Mouse (Mus musculus) cerebellum, postnatal 10 days (tissue): ENCODE measurements at regions not wholly inside any gene's neighbourhood (a gene's known extent, or its start where the extent isn't known, plus 50 kb on each side); places are given as distances from the start of the nearest gene placed in this dataset.

Source experiments
- DNase-seq, 2 experiments: peaks; one replicate each; pipeline ENCODE4 v3.0.0; 2021; ENCODE audit warnings: mixed read lengths in 2 of 2

DNA sequence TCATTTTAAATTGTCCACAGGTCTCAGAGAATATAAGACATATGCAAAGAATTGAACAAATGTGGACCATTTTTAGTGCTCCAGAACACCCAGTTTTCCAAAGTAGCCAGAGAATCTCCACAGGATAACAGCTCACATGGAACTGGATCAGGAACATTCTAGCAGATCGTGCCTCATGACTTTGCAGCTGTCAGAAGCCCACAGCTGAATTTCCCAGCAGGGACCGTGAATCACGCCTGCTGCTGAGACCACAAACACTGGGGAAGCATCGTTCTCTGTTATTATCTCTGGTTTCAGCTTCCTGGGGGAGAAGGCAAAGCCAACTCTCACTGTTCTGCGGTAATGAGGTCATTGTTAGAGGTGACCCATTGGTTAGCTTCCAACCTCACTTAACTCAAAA, 60.4 kb upstream of the Gpr139 start:
- DNase-seq = no peak

DNA sequence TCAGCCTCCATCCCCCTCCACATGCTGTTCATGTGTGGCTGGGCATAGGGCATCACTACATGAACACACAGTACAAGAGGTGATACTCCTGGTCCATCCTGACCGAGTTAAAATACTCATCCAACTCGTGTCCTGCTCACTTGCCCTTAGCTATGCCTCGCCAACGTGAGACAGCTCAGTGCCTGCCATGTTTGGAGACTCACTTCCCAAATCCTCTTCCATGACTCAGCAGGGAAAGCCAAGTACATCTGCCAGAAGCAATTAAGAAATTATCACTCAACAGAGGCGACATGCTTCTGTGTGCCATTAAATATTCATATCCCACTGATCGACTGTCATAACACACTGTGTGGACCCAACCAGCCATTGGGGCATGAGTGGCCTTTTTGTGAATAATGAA, 51.9 kb upstream of the Gpr139 start:
- peak; percentile 15 to 16 for DNase-seq
